Mouse (Mus musculus) heart, embryonic 13.5 days (tissue): Measurements from ENCODE around the gene Hsd17b6. TPM values are rescaled to one million over a fixed set of nuclear protein-coding genes. Genes with fewer than 3 reads are reported as not detected.
"Not testable (repeated sequence)": the region's sequence is repeated elsewhere in the genome, so short reads cannot be mapped to it uniquely, and the experiment has no call there.

Experiments
- ATAC-seq: fragments of 200-750 bp; cut with Nextera tagmentation; 2 replicates; pipeline ENCODE4 v1.8.0; 2017; ENCODE audit warnings: moderate TSS enrichment; ENCODE audit not compliant: insufficient number of reproducible peaks, low FRiP score, low TSS enrichment; ENCODE audit errors: extremely low read depth
- H3K27ac ChIP-seq: fragments of 300-500 bp; sonication (generic); replicated peaks from 2 replicates; pipeline ENCODE4 v1.5.1; 2015; ENCODE audit warnings: moderate library complexity, mild to moderate bottlenecking, inconsistent platforms
- H3K27me3 ChIP-seq: fragments of 300-500 bp; sonication (generic); replicated peaks from 2 replicates; pipeline ENCODE4 v1.6.1; 2015; ENCODE audit warnings: mild to moderate bottlenecking, inconsistent platforms
- H3K36me3 ChIP-seq: fragments of 300-500 bp; sonication (generic); 2 replicates; pipeline ENCODE4 v1.6.1; 2015; ENCODE audit warnings: mild to moderate bottlenecking, inconsistent platforms
- H3K4me1 ChIP-seq: fragments of 300-500 bp; sonication (generic); 2 replicates; pipeline ENCODE4 v1.6.1; 2015; ENCODE audit warnings: inconsistent platforms
- H3K4me2 ChIP-seq: fragments of 300-500 bp; sonication (generic); 2 replicates; pipeline ENCODE4 v1.6.1; 2015; ENCODE audit warnings: inconsistent platforms, mild to moderate bottlenecking, moderate library complexity
- H3K4me3 ChIP-seq: fragments of 300-500 bp; sonication (generic); 2 replicates; pipeline ENCODE4 v1.5.1; 2015; ENCODE audit warnings: moderate library complexity, mild to moderate bottlenecking, inconsistent platforms
- H3K9ac ChIP-seq: fragments of 300-500 bp; sonication (generic); 2 replicates; pipeline ENCODE4 v1.6.1; 2015; ENCODE audit warnings: inconsistent platforms, mild to moderate bottlenecking, moderate library complexity
- H3K9me3 ChIP-seq: fragments of 300-500 bp; sonication (generic); 2 replicates; pipeline ENCODE4 v1.6.1; 2016; ENCODE audit warnings: inconsistent platforms
- WGBS: fragments of 180-500 bp; shearing (Covaris S2); methylation state at CpG from one replicate; pipeline ENCODE4 v1.1.7; 2015; ENCODE audit warnings: mixed read lengths; 5-methylcytosine and 5-hydroxymethylcytosine counted together
- polyA plus RNA-seq: library from polyadenylated mRNA; unstranded; fragments of >200 nt; fragmentation: Nextera tagmentation; extraction: Ambion mirVana; gene quantifications from 2 replicates; pipeline ENCODE4 v1.2.1, GENCODE M21; 2015

Hsd17b6 gene
- not detected in 2 replicates for polyA plus RNA-seq

GRCm38 (mm10) chr10:128007446-128007845, at the start of gene Hsd17b6:
Gene Hsd17b6, minus strand, starts transcription at chr10:128007611.
- 82% methylated on average over 1 of the region's 1 CpGs for WGBS
- Histone ChIP-seq H3K9me3 (no peaks in the 10 kb centered on the region), H3K36me3 (no peaks in the 10 kb centered on the region), H3K9ac (no peak within 1 kb of the TSS), H3K4me1 (no peaks in the 10 kb centered on the region), H3K4me2 (no peak within 1 kb of the TSS), H3K27me3 (no peaks in the 10 kb centered on the region), H3K27ac (no peak within 1 kb of the TSS), H3K4me3 (no peak within 1 kb of the TSS)
- no peak for ATAC-seq

- Histone ChIP-seq H3K27ac (no peak overlapping the region), H3K4me1 (peaks cover 7% of the 10 kb centered on the region), H3K9ac (no peak overlapping the region), H3K4me3 (no peak overlapping the region), H3K4me2 (no peak overlapping the region), H3K27me3 (no peaks in the 10 kb centered on the region), H3K9me3 (no peaks in the 10 kb centered on the region), H3K36me3 (peaks cover 42% of the 10 kb centered on the region)
- WGBS: 89% methylated on average over 8 of the region's 8 CpGs
- ATAC-seq: no peak
Measured at GRCm38 (mm10) chr10:128053001-128053400, 45.6 kb upstream of the Hsd17b6 start.

GRCm38 (mm10) chr10:128052136-128052535, 44.7 kb upstream of the Hsd17b6 start:
- 92% methylated on average over 1 of the region's 2 CpGs for WGBS
- H3K4me1 ChIP-seq, H3K4me2 ChIP-seq, H3K9ac ChIP-seq, H3K9me3 ChIP-seq, ATAC-seq, H3K4me3 ChIP-seq, H3K27me3 ChIP-seq, H3K27ac ChIP-seq: not testable (repeated sequence)
- peaks cover 50% of the 10 kb centered on the region for H3K36me3 ChIP-seq

- Histone ChIP-seq H3K4me2 (no peak overlapping the region), H3K9me3 (no peaks in the 10 kb centered on the region), H3K4me3 (no peak overlapping the region), H3K27ac (no peak overlapping the region), H3K9ac (no peak overlapping the region), H3K4me1 (no peaks in the 10 kb centered on the region), H3K27me3 (no peaks in the 10 kb centered on the region), H3K36me3 (peaks cover 56% of the 10 kb centered on the region)
- ATAC-seq: no peak
- WGBS: 96% methylated on average over 5 of the region's 5 CpGs
Measured at GRCm38 (mm10) chr10:128051589-128051988, 44.2 kb upstream of the Hsd17b6 start.

GRCm38 (mm10) chr10:128050355-128050754, 42.9 kb upstream of the Hsd17b6 start:
- no peaks in the 10 kb centered on the region for H3K27me3 ChIP-seq
- H3K4me2 ChIP-seq: no peak overlapping the region
- no peaks in the 10 kb centered on the region for H3K9me3 ChIP-seq
- H3K4me3 ChIP-seq: no peak overlapping the region
- no peak overlapping the region for H3K27ac ChIP-seq
- ATAC-seq: no peak
- H3K9ac ChIP-seq: no peak overlapping the region
- H3K36me3 ChIP-seq: peaks cover 68% of the 10 kb centered on the region
- peaks cover under 1% of the 10 kb centered on the region for H3K4me1 ChIP-seq
- 90% methylated on average over 2 of the region's 2 CpGs for WGBS

- 93% methylated on average over 2 of the region's 2 CpGs for WGBS
- Histone ChIP-seq H3K4me3 (no peak overlapping the region), H3K9me3 (no peaks in the 10 kb centered on the region), H3K4me2 (no peak overlapping the region), H3K36me3 (peaks cover 74% of the 10 kb centered on the region), H3K9ac (no peak overlapping the region), H3K4me1 (peaks cover 7% of the 10 kb centered on the region), H3K27ac (no peak overlapping the region), H3K27me3 (no peaks in the 10 kb centered on the region)
- no peak for ATAC-seq
Measured at GRCm38 (mm10) chr10:128049741-128050140, 42.3 kb upstream of the Hsd17b6 start.

GRCm38 (mm10) chr10:128048157-128048556, 40.7 kb upstream of the Hsd17b6 start:
- no peaks in the 10 kb centered on the region for H3K9me3 ChIP-seq
- H3K36me3 ChIP-seq: peaks cover 90% of the 10 kb centered on the region
- WGBS: 92% methylated on average over 8 of the region's 8 CpGs
- ATAC-seq: no peak
- H3K27me3 ChIP-seq: no peaks in the 10 kb centered on the region
- H3K4me3 ChIP-seq: no peak overlapping the region
- H3K9ac ChIP-seq: no peak overlapping the region
- no peak overlapping the region for H3K27ac ChIP-seq
- H3K4me1 ChIP-seq: peaks cover 23% of the 10 kb centered on the region
- H3K4me2 ChIP-seq: no peak overlapping the region

- 48% methylated on average over 3 of the region's 3 CpGs for WGBS
- H3K27ac ChIP-seq: peak overlapping the region; percentile 73
- peaks cover 72% of the 10 kb centered on the region for H3K4me1 ChIP-seq
- no peaks in the 10 kb centered on the region for H3K27me3 ChIP-seq
- no peak overlapping the region for H3K4me3 ChIP-seq
- H3K9me3 ChIP-seq: no peaks in the 10 kb centered on the region
- H3K4me2 ChIP-seq: peak overlapping the region; percentile 40
- H3K9ac ChIP-seq: peak overlapping the region; percentile 68
- no peak for ATAC-seq
- H3K36me3 ChIP-seq: peaks cover 99% of the 10 kb centered on the region
Measured at GRCm38 (mm10) chr10:128043041-128043835, 35.8 kb upstream of the Hsd17b6 start.

GRCm38 (mm10) chr10:128042466-128042865, 35.1 kb upstream of the Hsd17b6 start:
- Histone ChIP-seq H3K9me3 (no peaks in the 10 kb centered on the region), H3K9ac (peak overlapping the region; percentile 68)

GRCm38 (mm10) chr10:128041636-128042035, 34.2 kb upstream of the Hsd17b6 start:
- Histone ChIP-seq H3K9ac (peak overlapping the region; percentile 68), H3K36me3 (peaks cover 89% of the 10 kb centered on the region), H3K27me3 (no peaks in the 10 kb centered on the region), H3K4me1 (peaks cover 88% of the 10 kb centered on the region), H3K9me3 (no peaks in the 10 kb centered on the region), H3K27ac (no peak overlapping the region), H3K4me2 (no peak overlapping the region), H3K4me3 (no peak overlapping the region)
- no peak for ATAC-seq
- WGBS: 67% methylated on average over 4 of the region's 4 CpGs

More at GRCm38 (mm10) chr10:128042466-128042865, 35.1 kb upstream of the Hsd17b6 start:
- Histone ChIP-seq H3K4me3 (no peak overlapping the region), H3K27ac (peak overlapping the region; percentile 73; the same call in 1 of the 2 replicates), H3K27me3 (no peaks in the 10 kb centered on the region), H3K36me3 (peaks cover 97% of the 10 kb centered on the region), H3K4me1 (peaks cover 80% of the 10 kb centered on the region), H3K4me2 (no peak overlapping the region)
- 84% methylated on average over 3 of the region's 3 CpGs for WGBS
- ATAC-seq: no peak

GRCm38 (mm10) chr10:128040293-128040692, 32.9 kb upstream of the Hsd17b6 start:
- 0 out of 2 replicates have a peak overlapping the region, but pooled peaks have one; percentile 10 for H3K27ac ChIP-seq
- H3K4me1 ChIP-seq: peaks cover 86% of the 10 kb centered on the region
- H3K9me3 ChIP-seq: no peaks in the 10 kb centered on the region
- WGBS: 78% methylated on average over 5 of the region's 5 CpGs
- 0 out of 2 replicates have a peak overlapping the region, but pooled peaks have one; percentile 56 for H3K9ac ChIP-seq
- no peak for ATAC-seq
- no peaks in the 10 kb centered on the region for H3K27me3 ChIP-seq
- H3K36me3 ChIP-seq: peaks cover 76% of the 10 kb centered on the region
- no peak overlapping the region for H3K4me2 ChIP-seq
- no peak overlapping the region for H3K4me3 ChIP-seq

- H3K4me3 ChIP-seq: no peak overlapping the region
- H3K27ac ChIP-seq: no peak overlapping the region
- H3K9ac ChIP-seq: peak overlapping the region; percentile 60
- peaks cover 83% of the 10 kb centered on the region for H3K4me1 ChIP-seq
- ATAC-seq: no peak
- no peak overlapping the region for H3K4me2 ChIP-seq
- WGBS: 56% methylated on average over 3 of the region's 3 CpGs
- H3K9me3 ChIP-seq: no peaks in the 10 kb centered on the region
- H3K27me3 ChIP-seq: no peaks in the 10 kb centered on the region
- peaks cover 71% of the 10 kb centered on the region for H3K36me3 ChIP-seq
Measured at GRCm38 (mm10) chr10:128039858-128040257, 32.4 kb upstream of the Hsd17b6 start.
